10 mouse cellular contexts compared by ENCODE assay signal in the genomic region with DNA sequence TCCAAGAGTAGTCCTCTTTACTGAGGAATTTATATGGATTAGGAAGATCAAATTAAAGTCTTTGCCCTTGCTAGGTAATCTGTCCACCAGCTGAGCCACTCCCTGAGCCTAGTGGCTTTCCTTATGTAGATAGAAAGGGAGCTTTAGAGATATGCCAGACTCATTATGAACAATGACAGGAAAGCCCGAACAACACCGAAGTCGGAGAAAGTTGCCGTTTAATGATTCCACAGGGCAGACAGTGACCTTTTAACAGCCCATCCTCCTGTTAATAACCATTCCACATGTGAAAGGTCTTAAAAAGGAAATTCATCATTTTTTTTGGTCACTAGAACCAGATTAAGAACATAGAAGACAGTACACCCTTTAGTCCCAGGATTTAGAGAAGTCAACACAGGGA.
"Had no signal": no experiment of that assay in that cellular context is flagged by ENCODE, and none has a peak within 500 bp of the region (broad histone marks: within the 10 kb centered on the region; RNA-seq: fewer than 3 reads in every experiment).

No protein-coding gene starts in this region.

- DNase-seq: right cerebral cortex, adult 18-20 months; right cerebral cortex, postnatal 14 days; right cerebral cortex, postnatal 25 days; right cerebral cortex, postnatal 4 days; spleen, adult 18-20 months; thymus, adult 2 months; thymus, postnatal 14 days; thymus, postnatal 25 days; thymus, postnatal 36 days; thymus, postnatal 4 days had no signal
